Mouse (Mus musculus): ENCODE data around the gene Fam243. TPM values are rescaled to one million over a fixed set of nuclear protein-coding genes. Genes with fewer than 3 reads are reported as not detected.

The Fam243 gene
- total RNA-seq, 2 experiments from 2014 or later, result not detected

Other genes with a start within 250 kb of the Fam243 start
- 1 to 10 TPM in 1 of 2 experiments, not detected in 1; 1.3 TPM for gene Kcne2, start 29.1 kb downstream of the Fam243 start, total RNA-seq (2021)
- gene Smim11, start 20.2 kb downstream of the Fam243 start, total RNA-seq (2021), result 10 to 100 TPM; 20.2 to 21.4 TPM
- gene Kcne1, start 38.0 kb upstream of the Fam243 start, total RNA-seq (2021), result not detected
- 10 to 100 TPM; 44.8 to 46.5 TPM for gene Rcan1, start 149.4 kb upstream of the Fam243 start, total RNA-seq (2021)
- gene Clic6, start 164.3 kb upstream of the Fam243 start, total RNA-seq (2021), result 1 to 10 TPM in 1 of 2 experiments, under 1 TPM in 1; 1.00 to 3.7 TPM